Mouse (Mus musculus) heart, adult 9 months (tissue): ENCODE data around the gene Olfr1432.
"Not testable (repeated sequence)": the region's sequence is repeated elsewhere in the genome, so short reads cannot be mapped to it uniquely, and the experiment has no call there.

Experiments used
- DNase-seq, 2 experiments: peaks; one replicate each; pipeline ENCODE4 v3.0.0; 2022; ENCODE audit warnings: low spot score in 2 of 2

Gene Olfr1432

GRCm38 (mm10) chr19:12232496-12232895, at the start of gene Olfr1432:
Gene Olfr1432, minus strand, starts transcription at chr19:12232596.
- DNase-seq = not testable (repeated sequence)

- no peak for DNase-seq
These were observed 47.2 kb upstream of the Olfr1432 start, which contains the start of gene Olfr1434 for GRCm38 (mm10) chr19:12279554-12279953. Gene Olfr1434, plus strand, starts transcription at chr19:12279854.

DNA sequence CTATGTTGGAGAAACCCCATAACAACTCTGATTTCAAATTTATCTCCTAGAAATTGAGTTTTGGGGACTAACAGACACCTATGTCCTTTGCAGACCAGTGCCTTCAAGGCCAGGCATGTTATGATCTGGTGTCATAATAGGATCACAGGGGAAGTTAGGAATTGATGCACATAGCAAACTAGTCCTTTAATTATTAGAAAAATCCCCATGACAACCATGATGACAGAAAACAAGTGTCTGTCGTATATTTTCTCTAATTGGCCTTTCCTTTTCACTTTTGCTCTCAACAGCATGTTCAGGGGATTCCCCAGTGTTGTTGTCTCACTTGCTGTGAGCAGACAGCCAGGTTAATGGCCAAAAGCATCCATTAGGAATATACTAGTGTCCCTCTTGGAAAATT, 28.3 kb upstream of the Olfr1432 start, which contains the start of gene Olfr235:
TSS of gene Olfr235 (plus strand) at position 301 of the 400 bp plus-strand sequence.
- no peak for DNase-seq

- DNase-seq = no peak
These were observed 9.2 kb upstream of the Olfr1432 start, which contains the start of gene Olfr262 for GRCm38 (mm10) chr19:12241559-12241958. Gene Olfr262, minus strand, starts transcription at chr19:12241659.

GRCm38 (mm10) chr19:12200334-12200733, 32.1 kb downstream of the Olfr1432 start, which contains the start of gene Olfr1431:
Gene Olfr1431, plus strand, starts transcription at chr19:12200634.
- no peak for DNase-seq

- not testable (repeated sequence) for DNase-seq
These were observed 33.3 kb downstream of the Olfr1432 start for GRCm38 (mm10) chr19:12199076-12199475.
